Mouse (Mus musculus): Measurements from ENCODE around the gene Btg4.

GRCm38 (mm10) chr9:51032291-51032690, 28.4 kb upstream of the Btg4 start:
- TF ChIP-seq GATA1 (IDR thresholded peaks at IDR 0.05; ENCODE audit: low read length) = no peak
- TF ChIP-seq TAL1 (IDR thresholded peaks at IDR 0.05; ENCODE audit: low read length) = no peak

Measured in erythroblast, embryonic 14.5 days (primary cell).